Mouse (Mus musculus) ovary, postnatal 36 days (tissue): ENCODE results near the gene Orm1.

ENCODE experiments used
- DNase-seq: peaks from one replicate; pipeline ENCODE4 v3.0.0; 2022; ENCODE audit warnings: low spot score, mixed read lengths

The Orm1 gene

GRCm38 (mm10) chr4:63344295-63344694 lies at the start of gene Orm1:
Gene Orm1, plus strand, starts transcription at chr4:63344560.
- no peak for DNase-seq

GRCm38 (mm10) chr4:63295641-63296040 lies 48.7 kb upstream of the Orm1 start:
- DNase-seq, result no peak

DNA sequence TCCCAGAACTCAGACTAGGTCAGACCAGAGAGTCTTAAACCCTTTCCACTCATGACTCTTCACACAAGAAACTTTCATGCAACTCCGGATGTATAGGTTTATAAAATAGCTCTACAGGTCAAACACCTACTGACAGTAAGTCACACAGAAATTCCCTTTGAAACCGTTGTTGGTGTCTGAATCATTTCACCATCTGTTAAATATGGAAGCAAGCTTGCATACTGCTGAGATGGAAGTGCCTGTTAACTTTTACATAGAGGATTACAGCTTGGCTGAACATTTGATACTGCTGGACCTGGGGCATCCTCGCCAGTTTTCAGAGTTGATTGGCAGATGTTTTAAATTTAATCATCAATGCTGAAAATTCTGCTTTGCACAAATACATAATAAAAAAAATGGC lies 48.1 kb upstream of the Orm1 start:
- no peak for DNase-seq

- no peak for DNase-seq
Observed at GRCm38 (mm10) chr4:63296876-63297275, 47.5 kb upstream of the Orm1 start.

DNA sequence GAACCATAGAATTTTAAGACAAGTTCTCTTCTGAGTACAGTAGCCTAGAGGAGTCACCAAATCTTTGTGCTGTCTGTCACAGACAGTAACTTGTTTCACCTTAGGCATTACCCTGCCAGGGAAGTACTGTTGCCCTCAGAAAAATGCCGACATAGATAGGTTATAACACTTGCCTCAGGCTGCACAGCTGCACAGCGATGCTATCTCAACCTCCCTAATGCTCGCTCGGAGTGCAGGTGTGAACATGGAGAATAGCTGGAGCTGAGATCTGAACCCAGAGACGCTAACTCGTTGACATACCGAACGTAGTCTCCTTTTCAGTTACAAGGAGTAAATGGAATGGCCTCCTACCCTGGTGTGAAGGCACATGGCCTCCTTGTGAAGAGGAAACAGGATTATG lies 46.2 kb upstream of the Orm1 start:
- no peak for DNase-seq

GRCm38 (mm10) chr4:63302641-63303040 lies 41.7 kb upstream of the Orm1 start:
- no peak for DNase-seq

GRCm38 (mm10) chr4:63307175-63308062 lies 36.9 kb upstream of the Orm1 start:
- peak; percentile 86 for DNase-seq

DNA sequence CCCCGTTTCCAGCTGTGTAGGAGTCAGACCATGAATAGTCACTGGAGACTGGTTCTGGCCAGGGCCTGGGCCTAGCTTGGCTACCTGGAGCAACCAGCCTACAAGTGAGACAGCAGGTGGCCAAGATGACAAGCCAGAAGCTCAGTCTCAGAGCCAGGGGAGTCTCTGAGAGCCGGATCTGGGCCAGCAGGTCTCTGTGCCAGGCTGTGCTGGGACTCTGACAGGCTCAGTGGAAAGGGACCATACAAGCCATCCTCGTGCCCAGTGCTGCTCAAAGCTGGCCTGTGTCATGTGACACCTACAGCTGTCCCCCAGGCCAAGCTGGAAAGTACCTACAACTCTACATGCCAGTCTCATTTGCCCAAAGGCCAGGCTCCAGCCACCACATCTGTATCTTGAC lies 36.0 kb upstream of the Orm1 start:
- DNase-seq, result no peak

DNA sequence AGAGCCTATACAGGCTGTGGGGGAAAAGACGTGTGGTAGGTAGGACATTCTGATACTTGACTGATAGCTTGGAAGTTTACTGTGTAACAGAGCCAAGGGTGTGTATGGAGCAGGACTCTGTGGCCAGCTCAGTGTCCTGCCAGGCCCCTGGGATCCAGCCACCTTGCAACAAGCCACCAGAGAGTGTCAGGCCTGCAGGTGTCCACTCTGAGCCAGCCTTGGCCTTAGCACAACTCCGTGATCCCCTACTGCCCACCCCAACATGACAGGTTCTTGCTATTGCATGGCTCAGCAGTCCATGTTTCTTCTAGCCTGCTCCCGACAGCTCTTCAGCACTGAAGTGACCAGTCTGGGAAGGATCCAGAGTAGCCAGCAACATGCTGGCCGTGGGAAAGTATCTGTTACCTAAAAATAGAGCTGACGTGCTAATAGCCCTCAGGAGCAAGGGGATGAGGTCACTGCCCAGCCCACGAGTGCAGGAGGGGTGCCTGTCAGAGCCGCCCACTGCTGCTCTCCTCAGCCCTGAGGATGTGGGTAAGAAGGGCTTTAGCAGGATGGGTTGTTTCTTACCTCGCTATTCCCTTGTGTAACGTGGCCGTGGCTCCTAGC lies 34.0 kb upstream of the Orm1 start:
- no peak for DNase-seq

- no peak for DNase-seq
Observed at GRCm38 (mm10) chr4:63311426-63311825, 32.9 kb upstream of the Orm1 start.

DNA sequence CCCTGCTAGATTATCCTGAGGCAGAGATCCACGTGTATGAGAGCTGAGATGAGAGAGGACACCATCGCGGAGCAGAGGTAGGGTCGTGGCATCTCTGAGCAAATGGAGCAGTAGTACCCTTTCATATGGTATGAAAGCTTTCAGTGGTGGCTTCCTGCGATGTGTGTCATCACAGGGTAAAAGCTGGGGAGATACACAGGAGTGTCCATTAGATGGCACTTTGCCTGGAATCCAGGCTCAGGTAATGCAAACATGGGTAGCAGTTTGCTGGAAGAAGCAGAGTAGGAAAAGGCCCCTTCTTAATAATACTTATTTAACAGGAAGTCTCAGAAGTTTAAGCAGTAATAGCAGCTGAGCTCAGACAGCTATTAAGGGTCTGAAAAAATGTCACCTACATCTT lies 30.3 kb upstream of the Orm1 start:
- no peak for DNase-seq

DNA sequence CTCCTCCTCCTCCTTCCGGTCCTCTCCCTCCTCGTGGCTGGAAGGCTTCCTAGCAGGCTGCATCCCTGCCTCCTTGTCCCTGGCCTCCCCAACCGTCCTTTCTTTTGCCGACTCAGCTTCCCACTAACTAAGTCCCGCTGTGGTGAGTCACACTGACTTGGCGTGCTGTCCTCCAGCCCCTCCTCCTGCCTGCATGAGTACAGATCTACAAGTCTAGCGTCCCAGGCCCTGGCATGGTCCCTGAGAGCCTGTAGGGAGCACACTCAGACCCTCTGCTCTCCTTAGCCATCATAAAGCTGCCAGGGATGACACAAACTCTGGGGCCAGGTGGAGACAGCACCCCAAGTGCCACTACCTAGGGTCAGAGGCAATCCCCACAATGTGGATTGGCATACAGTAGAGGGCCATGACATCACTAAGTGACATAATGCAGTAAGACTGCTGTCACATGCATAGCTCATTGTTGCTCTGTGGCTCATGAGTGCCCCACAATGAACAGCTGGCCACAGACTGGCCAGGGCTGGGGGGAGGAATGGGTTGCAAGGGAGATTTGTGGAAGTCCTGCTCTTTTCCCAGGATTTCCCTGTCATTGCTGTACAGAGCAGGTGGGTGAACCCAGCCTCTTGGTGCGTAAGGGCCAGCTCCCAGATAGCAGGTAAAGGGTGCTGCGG lies 28.1 kb upstream of the Orm1 start:
- peak; percentile 31 for DNase-seq

- peak; percentile 61 for DNase-seq
Observed at GRCm38 (mm10) chr4:63319566-63319965, 24.8 kb upstream of the Orm1 start.

GRCm38 (mm10) chr4:63323275-63323815 lies 21.0 kb upstream of the Orm1 start:
- DNase-seq, result no peak

DNA sequence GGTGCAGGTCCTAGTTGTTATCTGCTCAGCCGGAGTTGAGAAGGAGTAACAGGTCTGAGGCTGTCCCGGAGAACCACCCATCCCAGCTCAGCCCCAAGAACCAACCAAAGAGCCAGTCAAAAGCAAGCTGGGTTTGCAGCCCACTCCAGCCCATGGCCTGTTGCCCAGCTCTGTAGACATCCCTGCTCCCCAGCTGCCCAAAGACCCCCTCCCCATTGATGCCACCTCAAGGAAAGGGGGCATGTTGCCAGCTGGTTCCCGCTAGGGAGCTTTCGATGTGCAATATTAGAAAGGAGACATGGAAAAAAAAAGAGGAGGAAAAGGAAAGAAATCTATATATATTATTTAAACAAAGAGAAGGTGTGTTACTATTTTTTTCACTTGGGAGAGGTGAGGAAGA lies 11.0 kb upstream of the Orm1 start:
- DNase-seq, result no peak

- no peak for DNase-seq
Observed at GRCm38 (mm10) chr4:63338414-63339076, 5.8 kb upstream of the Orm1 start.

GRCm38 (mm10) chr4:63342491-63342890 lies 1.9 kb upstream of the Orm1 start:
- DNase-seq, result no peak

DNA sequence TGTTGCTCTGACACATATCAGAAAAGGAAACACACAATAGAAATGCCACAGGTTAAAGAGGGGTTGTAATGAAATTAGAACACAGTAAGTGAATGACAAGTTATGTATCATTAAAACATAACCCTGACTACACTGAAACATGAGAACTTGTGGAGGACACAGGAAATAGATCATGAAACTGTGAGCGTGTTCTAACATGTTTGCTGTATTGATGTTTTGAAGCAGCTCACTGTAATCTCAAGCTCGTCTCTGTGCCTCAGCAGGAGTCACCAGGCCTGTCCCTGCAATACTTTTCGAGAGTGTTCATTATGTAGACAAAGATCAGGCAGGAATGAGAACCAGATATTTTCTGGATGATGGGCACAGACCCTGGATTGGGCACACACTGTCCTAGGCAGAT lies 752 bp upstream of the Orm1 start:
- no peak for DNase-seq

GRCm38 (mm10) chr4:63345261-63345660 lies 901 bp downstream of the Orm1 start:
- no peak for DNase-seq

DNA sequence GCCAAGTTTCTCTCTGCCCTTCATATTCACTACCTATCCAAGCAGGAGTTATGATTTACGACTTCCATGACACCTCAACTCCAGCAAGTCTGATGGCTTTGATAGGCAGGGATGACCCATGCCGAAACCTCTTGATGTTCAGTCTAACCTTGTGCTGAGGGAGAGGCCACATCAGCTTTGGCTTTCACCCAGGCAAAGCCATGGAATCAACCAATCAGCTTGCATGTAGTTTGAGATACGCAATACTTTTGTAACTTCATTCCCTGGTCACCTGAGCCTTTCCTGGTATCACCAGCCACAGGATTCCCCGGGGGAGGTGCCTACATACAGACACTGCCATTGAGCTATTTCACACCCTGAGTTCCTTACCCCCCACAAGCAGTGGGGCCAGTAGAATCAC lies 2.3 kb downstream of the Orm1 start:
- no peak for DNase-seq

GRCm38 (mm10) chr4:63348524-63348923 lies 4.2 kb downstream of the Orm1 start:
- DNase-seq, result no peak
